Mouse (Mus musculus) kidney, adult 8-10 months (tissue): ENCODE results near the gene 2010111I01Rik.
"Not testable (repeated sequence)": the region's sequence is repeated elsewhere in the genome, so short reads cannot be mapped to it uniquely, and the experiment has no call there.

Experiments
- DNase-seq, 2 experiments: peaks; one replicate each; pipeline ENCODE4 v3.0.0; 2022

Gene 2010111I01Rik

DNA sequence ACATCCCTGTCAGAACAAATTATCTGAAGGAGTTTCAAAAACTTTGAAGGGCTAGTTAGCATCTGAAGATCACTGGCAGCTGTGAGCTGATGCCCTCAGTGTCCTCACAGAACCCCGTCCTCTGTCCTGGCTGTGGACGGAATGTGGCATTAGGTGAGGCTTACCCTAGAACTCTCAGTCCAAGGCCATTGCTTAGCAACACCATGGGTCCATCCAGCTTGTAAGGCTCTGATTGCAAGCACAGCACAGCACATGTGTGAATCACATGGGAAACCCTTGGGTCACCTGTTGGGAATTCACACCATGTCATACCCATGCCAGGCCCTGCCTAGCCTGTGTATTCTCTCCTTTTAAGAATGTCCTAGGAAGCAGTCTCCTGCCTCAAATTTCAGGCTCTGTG lies 332.3 kb downstream of the 2010111I01Rik start:
- DNase-seq, result no peak

GRCm38 (mm10) chr13:63297933-63298332 lies 333.2 kb downstream of the 2010111I01Rik start:
- DNase-seq, result no peak

- DNase-seq, result no peak
These were observed 334.2 kb downstream of the 2010111I01Rik start for GRCm38 (mm10) chr13:63298931-63299330.

GRCm38 (mm10) chr13:63300929-63301328 lies 336.2 kb downstream of the 2010111I01Rik start:
- DNase-seq, result no peak

DNA sequence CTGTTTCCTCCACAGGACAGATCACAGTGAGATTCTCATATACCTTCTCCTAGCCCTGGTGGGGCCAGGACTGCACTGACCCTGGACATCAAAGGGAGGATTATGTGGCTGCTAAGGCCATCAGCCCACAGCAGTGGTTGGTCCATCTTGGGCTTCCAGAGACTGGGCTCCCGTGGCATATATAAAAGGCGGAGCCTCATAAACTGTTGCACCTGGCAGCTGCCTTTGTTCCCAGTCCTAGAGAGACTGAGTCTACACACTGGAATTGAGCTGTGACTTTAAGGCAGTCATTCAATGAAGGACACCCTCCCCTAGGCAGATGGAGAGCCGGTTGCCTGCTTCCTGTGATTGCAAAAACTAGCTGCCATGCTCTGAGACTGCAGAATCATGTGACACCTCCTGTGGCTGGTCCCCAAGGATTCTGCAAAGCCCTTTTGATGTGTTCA lies 337.1 kb downstream of the 2010111I01Rik start:
- no peak for DNase-seq

GRCm38 (mm10) chr13:63302381-63302780 lies 337.7 kb downstream of the 2010111I01Rik start:
- no peak for DNase-seq

- DNase-seq, result peak; percentile 51 to 61
These were observed 339.6 kb downstream of the 2010111I01Rik start for GRCm38 (mm10) chr13:63304124-63304792.

DNA sequence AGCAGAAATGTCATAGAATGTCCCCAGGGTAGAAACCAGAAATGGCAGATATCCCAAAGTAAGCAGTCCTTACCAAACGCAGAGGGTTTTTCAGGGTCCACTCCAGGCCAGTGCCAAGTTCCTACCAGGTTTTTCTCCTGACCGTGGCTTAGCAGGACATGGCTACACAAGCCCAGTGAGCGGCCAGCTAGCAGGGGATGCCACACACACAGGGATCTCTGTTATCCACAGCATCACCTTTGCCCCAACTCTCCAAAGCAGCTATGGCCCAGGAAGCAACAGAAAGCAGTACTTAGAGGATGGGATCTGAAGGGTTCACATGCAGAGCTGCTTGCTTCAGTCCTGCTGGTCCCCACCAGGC lies 340.1 kb downstream of the 2010111I01Rik start:
- DNase-seq, result no peak

GRCm38 (mm10) chr13:63305160-63306011 lies 340.7 kb downstream of the 2010111I01Rik start:
- no peak for DNase-seq

DNA sequence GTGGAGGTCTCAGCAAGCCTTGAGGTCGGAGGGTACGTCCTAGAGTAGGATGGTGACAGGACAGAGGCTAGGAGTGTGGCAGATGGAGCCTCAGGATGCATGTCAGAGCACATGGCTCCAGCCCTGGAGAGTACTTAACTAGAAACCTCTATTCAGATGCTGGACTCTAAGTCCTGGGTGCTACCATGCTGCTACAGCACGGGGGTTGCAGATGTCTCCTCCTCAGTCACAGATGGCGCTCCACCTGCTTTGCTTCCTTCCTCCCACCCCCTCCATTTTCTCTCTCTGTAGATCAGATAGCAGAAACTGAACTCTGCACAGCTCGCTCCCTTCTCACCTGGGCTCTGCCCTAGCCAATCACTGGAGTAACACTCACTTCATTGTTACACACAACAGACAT lies 342.1 kb downstream of the 2010111I01Rik start:
- no peak for DNase-seq

- no peak for DNase-seq
These were observed 344.9 kb downstream of the 2010111I01Rik start for GRCm38 (mm10) chr13:63309563-63309962.

DNA sequence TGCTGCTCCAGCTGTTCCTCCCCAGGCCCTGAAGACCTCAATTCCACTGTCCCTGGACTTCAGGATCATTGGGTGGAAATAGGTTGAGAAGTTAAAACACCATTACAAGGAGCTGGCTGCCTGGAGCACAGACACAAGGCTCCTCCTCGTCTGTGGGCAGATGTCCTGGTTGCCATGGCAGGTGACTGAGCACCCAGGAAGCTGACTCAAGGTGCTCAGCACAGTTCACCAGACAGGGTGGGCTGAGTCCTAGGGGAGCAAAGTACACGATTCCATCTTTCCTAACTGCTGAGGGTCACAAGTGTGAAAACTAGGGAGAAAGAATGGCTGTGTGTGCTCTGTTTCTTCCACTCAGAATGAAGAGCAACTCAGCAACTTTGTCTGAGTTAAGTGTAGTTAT lies 346.5 kb downstream of the 2010111I01Rik start:
- no peak for DNase-seq

DNA sequence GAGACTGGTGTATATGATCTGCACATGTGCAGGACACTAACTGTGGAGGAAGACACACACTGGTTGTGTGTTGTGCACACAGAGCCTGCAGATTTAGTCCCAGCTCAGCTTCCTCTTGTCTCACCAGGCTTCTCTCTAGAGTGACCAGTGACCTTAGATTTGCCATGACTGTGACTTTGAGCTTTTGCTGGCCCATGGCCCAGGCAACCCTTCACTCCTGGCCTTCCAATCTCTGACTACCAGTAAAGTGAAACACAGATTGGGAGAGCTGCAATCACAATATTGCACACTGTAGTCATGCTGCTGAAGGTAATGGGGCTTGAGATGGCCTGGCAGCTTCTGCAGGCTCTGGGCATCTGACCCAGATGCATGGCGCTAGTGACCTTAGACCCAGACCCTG lies 348.6 kb downstream of the 2010111I01Rik start:
- DNase-seq, result peak; percentile 51 to 52

GRCm38 (mm10) chr13:63313748-63314607 lies 349.3 kb downstream of the 2010111I01Rik start:
- DNase-seq, result no peak

DNA sequence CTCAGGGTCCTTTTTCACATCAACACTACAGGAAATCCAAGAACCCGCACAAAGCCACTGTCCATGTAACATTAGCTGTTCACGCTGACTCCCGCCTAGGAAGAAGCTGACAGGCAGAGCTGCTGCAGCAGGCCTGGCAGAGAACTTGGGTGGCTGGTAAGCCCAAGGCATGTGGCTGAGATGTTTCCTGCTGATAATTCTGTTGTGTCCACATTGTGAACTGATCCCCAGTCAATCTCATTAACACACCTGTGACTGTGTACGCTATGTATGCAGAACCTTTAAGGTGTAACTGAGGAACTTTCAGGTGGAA lies 349.9 kb downstream of the 2010111I01Rik start:
- no peak for DNase-seq

- DNase-seq, result not testable (repeated sequence)
These were observed 350.4 kb downstream of the 2010111I01Rik start for GRCm38 (mm10) chr13:63315111-63315510.

- DNase-seq, result peak; percentile 55 to 58
These were observed 351.1 kb downstream of the 2010111I01Rik start for GRCm38 (mm10) chr13:63315777-63316176.

DNA sequence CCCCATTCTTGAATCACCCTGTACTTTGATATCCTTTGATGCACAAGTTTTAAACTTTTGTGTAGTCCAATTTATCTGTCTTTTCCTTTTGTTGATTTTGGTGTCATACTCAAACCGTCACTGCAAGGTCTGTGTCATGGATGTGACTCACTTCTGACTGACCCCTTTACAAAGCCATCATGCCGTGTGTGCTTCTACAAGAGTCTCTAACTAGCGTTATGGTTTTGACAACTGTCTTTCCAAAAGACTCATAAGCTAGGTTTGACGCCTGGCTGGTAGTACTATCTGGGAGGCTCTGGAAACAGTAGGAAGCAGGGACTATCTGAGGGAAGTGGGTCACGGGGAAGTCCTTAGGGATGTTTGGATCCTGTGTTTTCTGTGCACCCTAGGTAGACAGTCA lies 351.7 kb downstream of the 2010111I01Rik start:
- DNase-seq, result no peak

DNA sequence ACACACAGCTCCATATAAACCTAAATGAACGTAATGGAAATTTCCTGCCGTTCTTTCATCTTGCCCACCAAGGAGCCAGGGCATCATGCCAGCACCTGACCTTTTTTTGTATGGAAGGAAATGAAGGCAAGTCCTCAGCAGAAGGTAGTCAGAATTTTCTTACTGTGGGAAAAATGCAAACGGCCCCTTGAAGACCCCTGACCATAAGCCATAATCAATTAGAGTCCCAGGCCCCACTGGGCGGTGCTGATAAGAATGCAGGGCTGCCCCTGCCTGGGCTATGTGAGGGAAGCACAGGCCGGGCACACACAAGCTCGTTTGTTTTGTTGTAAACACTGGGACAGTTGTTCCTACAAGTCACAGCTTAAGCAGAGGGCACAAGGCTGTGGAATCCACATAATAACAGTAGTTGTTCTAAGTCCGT lies 353.0 kb downstream of the 2010111I01Rik start:
- DNase-seq, result no peak

GRCm38 (mm10) chr13:63319814-63320213 lies 355.1 kb downstream of the 2010111I01Rik start:
- no peak for DNase-seq

- no peak for DNase-seq
These were observed 357.0 kb downstream of the 2010111I01Rik start for GRCm38 (mm10) chr13:63321689-63322088.

- no peak for DNase-seq
These were observed 358.1 kb downstream of the 2010111I01Rik start for GRCm38 (mm10) chr13:63322756-63323155.
